Mouse (Mus musculus) spleen, adult 2 months (tissue): ENCODE data around the gene Fam104a.

Experiments
- CTCF ChIP-seq: fragments of 200-500 bp; IDR thresholded peaks from 2 replicates; pipeline ENCODE4 v1.5.1; 2011; ENCODE audit warnings: mild to moderate bottlenecking, inconsistent platforms; ENCODE audit not compliant: insufficient read depth, insufficient read length, insufficient replicate concordance; ENCODE audit errors: extremely low read depth
- POLR2A ChIP-seq: fragments of 200-500 bp; IDR thresholded peaks from 2 replicates; pipeline ENCODE4 v1.6.1; 2011; ENCODE audit warnings: low read depth, low read length, inconsistent platforms

GRCm38 (mm10) chr11:113715078-113715674 is 31.2 kb upstream of the Fam104a start:
- TF ChIP-seq POLR2A (no peak), CTCF (no peak)
